Mouse (Mus musculus): ENCODE results near the gene Nkx3-2. TPM values are rescaled to one million over a fixed set of nuclear protein-coding genes. Genes with fewer than 3 reads are reported as not detected.

The Nkx3-2 gene
- total RNA-seq, 1 experiment, result 0.13 TPM

GRCm38 (mm10) chr5:41744234-41744633 is 20.1 kb downstream of the Nkx3-2 start:
- in situ Hi-C loops (cut with MboI; ENCODE audit: low sequenced_read_pairs in 2 of 2, unreplicated experiment in 2 of 2), result no loop called here
- H3K9me3 ChIP-seq (ENCODE audit: control insufficient read depth, insufficient read depth, low read depth, low read length), result no peaks in the 10 kb centered on the region
- H3K27ac ChIP-seq (ENCODE audit: insufficient read depth, low read depth, low read length, poor library complexity, severe bottlenecking), result no peak overlapping the region
- TF ChIP-seq CHD2 (IDR thresholded peaks at IDR 0.05; ENCODE audit: low read depth, low read length) (no peak), ZNF384 (IDR thresholded peaks at IDR 0.05; ENCODE audit: low read depth, low read length) (no peak), MAFK (IDR thresholded peaks at IDR 0.05; ENCODE audit: insufficient read depth, low read depth, low read length) (no peak), HCFC1 (IDR thresholded peaks at IDR 0.05; ENCODE audit: borderline replicate concordance, insufficient read depth, low read length) (no peak)
- no peak for DNase-seq (ENCODE audit: low read depth, low spot score)
- H3K4me1 ChIP-seq (ENCODE audit: control insufficient read depth in 2 of 2, insufficient read depth in 2 of 2, low read length in 2 of 2, poor library complexity in 1 of 2), result no peaks in the 10 kb centered on the region; a peak in 1 of 4 replicates
- no peaks in the 10 kb centered on the region for H3K36me3 ChIP-seq (ENCODE audit: control insufficient read depth, insufficient read depth, low read length, poor library complexity, severe bottlenecking)
- H3K4me3 ChIP-seq (ENCODE audit: insufficient read depth in 1 of 2, low read depth in 1 of 2, low read length in 2 of 2, poor library complexity in 1 of 2, severe bottlenecking in 1 of 2), result peak overlapping the region in 1 of 2 experiments; percentile 26; a peak in 1 of 4 replicates
- H3K9ac ChIP-seq (ENCODE audit: insufficient read depth, low read depth, low read length, poor library complexity, severe bottlenecking), result no peak overlapping the region

GRCm38 (mm10) chr5:41738817-41739216 is 25.5 kb downstream of the Nkx3-2 start:
- no peaks in the 10 kb centered on the region for H3K36me3 ChIP-seq (ENCODE audit: control insufficient read depth, insufficient read depth, low read length, poor library complexity, severe bottlenecking)
- no peak overlapping the region for H3K9ac ChIP-seq (ENCODE audit: insufficient read depth, low read depth, low read length, poor library complexity, severe bottlenecking)
- no peak overlapping the region for H3K27ac ChIP-seq (ENCODE audit: insufficient read depth, low read depth, low read length, poor library complexity, severe bottlenecking)
- H3K4me1 ChIP-seq (ENCODE audit: control insufficient read depth in 2 of 2, insufficient read depth in 2 of 2, low read length in 2 of 2, poor library complexity in 1 of 2), result no peaks in the 10 kb centered on the region; a peak in 1 of 4 replicates
- TF ChIP-seq MAFK (IDR thresholded peaks at IDR 0.05; ENCODE audit: insufficient read depth, low read depth, low read length) (no peak), ZC3H11A (IDR thresholded peaks at IDR 0.05; ENCODE audit: borderline replicate concordance, low read depth, low read length) (no peak), CHD2 (IDR thresholded peaks at IDR 0.05; ENCODE audit: low read depth, low read length) (no peak), HCFC1 (IDR thresholded peaks at IDR 0.05; ENCODE audit: borderline replicate concordance, insufficient read depth, low read length) (no peak), ZNF384 (IDR thresholded peaks at IDR 0.05; ENCODE audit: low read depth, low read length) (no peak)
- H3K9me3 ChIP-seq (ENCODE audit: control insufficient read depth, insufficient read depth, low read depth, low read length), result no peaks in the 10 kb centered on the region
- no peak for DNase-seq (ENCODE audit: low read depth, low spot score)
- in situ Hi-C loops (cut with MboI; ENCODE audit: low sequenced_read_pairs in 2 of 2, unreplicated experiment in 2 of 2), result no loop called here
- no peak overlapping the region for H3K4me3 ChIP-seq (ENCODE audit: insufficient read depth in 1 of 2, low read depth in 1 of 2, low read length in 2 of 2, poor library complexity in 1 of 2, severe bottlenecking in 1 of 2)

GRCm38 (mm10) chr5:41737039-41737438 is 27.3 kb downstream of the Nkx3-2 start:
- no peaks in the 10 kb centered on the region for H3K9me3 ChIP-seq (ENCODE audit: control insufficient read depth, insufficient read depth, low read depth, low read length)
- H3K9ac ChIP-seq (ENCODE audit: insufficient read depth, low read depth, low read length, poor library complexity, severe bottlenecking), result no peak overlapping the region
- in situ Hi-C loops (cut with MboI; ENCODE audit: low sequenced_read_pairs in 2 of 2, unreplicated experiment in 2 of 2), result no loop called here
- no peak overlapping the region for H3K27ac ChIP-seq (ENCODE audit: insufficient read depth, low read depth, low read length, poor library complexity, severe bottlenecking)
- H3K36me3 ChIP-seq (ENCODE audit: control insufficient read depth, insufficient read depth, low read length, poor library complexity, severe bottlenecking), result no peaks in the 10 kb centered on the region
- DNase-seq (ENCODE audit: low read depth, low spot score), result no peak
- no peak overlapping the region for H3K4me3 ChIP-seq (ENCODE audit: insufficient read depth in 1 of 2, low read depth in 1 of 2, low read length in 2 of 2, poor library complexity in 1 of 2, severe bottlenecking in 1 of 2)
- TF ChIP-seq ZNF384 (IDR thresholded peaks at IDR 0.05; ENCODE audit: low read depth, low read length), result no peak
- no peak for TF ChIP-seq HCFC1 (IDR thresholded peaks at IDR 0.05; ENCODE audit: borderline replicate concordance, insufficient read depth, low read length)
- TF ChIP-seq CHD2 (IDR thresholded peaks at IDR 0.05; ENCODE audit: low read depth, low read length), result no peak
- no peak for TF ChIP-seq ZC3H11A (IDR thresholded peaks at IDR 0.05; ENCODE audit: borderline replicate concordance, low read depth, low read length)
- no peak for TF ChIP-seq MAFK (IDR thresholded peaks at IDR 0.05; ENCODE audit: insufficient read depth, low read depth, low read length)
- no peaks in the 10 kb centered on the region; a peak in 1 of 4 replicates for H3K4me1 ChIP-seq (ENCODE audit: control insufficient read depth in 2 of 2, insufficient read depth in 2 of 2, low read length in 2 of 2, poor library complexity in 1 of 2)

- no peak overlapping the region for H3K9ac ChIP-seq (ENCODE audit: insufficient read depth, low read depth, low read length, poor library complexity, severe bottlenecking)
- no peaks in the 10 kb centered on the region for H3K9me3 ChIP-seq (ENCODE audit: control insufficient read depth, insufficient read depth, low read depth, low read length)
- no peak for DNase-seq (ENCODE audit: low read depth, low spot score)
- no peaks in the 10 kb centered on the region for H3K36me3 ChIP-seq (ENCODE audit: control insufficient read depth, insufficient read depth, low read length, poor library complexity, severe bottlenecking)
- in situ Hi-C loops (cut with MboI; ENCODE audit: low sequenced_read_pairs in 2 of 2, unreplicated experiment in 2 of 2), result no loop called here
- no peak overlapping the region for H3K27ac ChIP-seq (ENCODE audit: insufficient read depth, low read depth, low read length, poor library complexity, severe bottlenecking)
- no peaks in the 10 kb centered on the region for H3K4me1 ChIP-seq (ENCODE audit: control insufficient read depth in 2 of 2, insufficient read depth in 2 of 2, low read length in 2 of 2, poor library complexity in 1 of 2)
- no peak overlapping the region for H3K4me3 ChIP-seq (ENCODE audit: insufficient read depth in 1 of 2, low read depth in 1 of 2, low read length in 2 of 2, poor library complexity in 1 of 2, severe bottlenecking in 1 of 2)
- TF ChIP-seq MAFK (IDR thresholded peaks at IDR 0.05; ENCODE audit: insufficient read depth, low read depth, low read length), result no peak
- no peak for TF ChIP-seq ZC3H11A (IDR thresholded peaks at IDR 0.05; ENCODE audit: borderline replicate concordance, low read depth, low read length)
These were observed 37.3 kb downstream of the Nkx3-2 start for GRCm38 (mm10) chr5:41727017-41727416.

- Histone ChIP-seq H3K9ac (ENCODE audit: insufficient read depth, low read depth, low read length, poor library complexity, severe bottlenecking) (no peak overlapping the region), H3K4me3 (ENCODE audit: insufficient read depth in 1 of 2, low read depth in 1 of 2, low read length in 2 of 2, poor library complexity in 1 of 2, severe bottlenecking in 1 of 2) (no peak overlapping the region), H3K36me3 (ENCODE audit: control insufficient read depth, insufficient read depth, low read length, poor library complexity, severe bottlenecking) (no peaks in the 10 kb centered on the region), H3K9me3 (ENCODE audit: control insufficient read depth, insufficient read depth, low read depth, low read length) (no peaks in the 10 kb centered on the region), H3K4me1 (ENCODE audit: control insufficient read depth in 2 of 2, insufficient read depth in 2 of 2, low read length in 2 of 2, poor library complexity in 1 of 2) (no peaks in the 10 kb centered on the region), H3K27ac (ENCODE audit: insufficient read depth, low read depth, low read length, poor library complexity, severe bottlenecking) (no peak overlapping the region)
- TF ChIP-seq HCFC1 (IDR thresholded peaks at IDR 0.05; ENCODE audit: borderline replicate concordance, insufficient read depth, low read length) (no peak), ZNF384 (IDR thresholded peaks at IDR 0.05; ENCODE audit: low read depth, low read length) (no peak), MAFK (IDR thresholded peaks at IDR 0.05; ENCODE audit: insufficient read depth, low read depth, low read length) (no peak), ZC3H11A (IDR thresholded peaks at IDR 0.05; ENCODE audit: borderline replicate concordance, low read depth, low read length) (no peak), CHD2 (IDR thresholded peaks at IDR 0.05; ENCODE audit: low read depth, low read length) (no peak)
- no peak for DNase-seq (ENCODE audit: low read depth, low spot score)
- in situ Hi-C loops (cut with MboI; ENCODE audit: low sequenced_read_pairs in 2 of 2, unreplicated experiment in 2 of 2), result no loop called here
These were observed 38.7 kb downstream of the Nkx3-2 start for GRCm38 (mm10) chr5:41725573-41725972.

Other genes starting within 250 kb of the Nkx3-2 start
- 10.1 and 11.9 TPM in 2 replicates for gene Rab28, start 56.3 kb downstream of the Nkx3-2 start, total RNA-seq (2012; rRNA removed)
- 67.2 and 71.0 TPM in 2 replicates for gene Bod1l, start 79.8 kb upstream of the Nkx3-2 start, total RNA-seq (2012; rRNA removed)